Mouse (Mus musculus) gastrocnemius, adult 2 months (tissue): ENCODE measurements around the gene Zbtb45. TPM values are rescaled to one million over a fixed set of nuclear protein-coding genes. Genes with fewer than 3 reads are reported as not detected.

ENCODE experiments used
- DNase-seq: peaks from one replicate; pipeline ENCODE4 v3.0.0; 2022
- H3K27ac ChIP-seq: fragments of 200-600 bp; 2 replicates; pipeline ENCODE4 v1.8.1; 2022; ENCODE audit warnings: mild to moderate bottlenecking
- H3K4me3 ChIP-seq: fragments of 200-600 bp; 2 replicates; pipeline ENCODE4 v1.8.1; 2022; ENCODE audit warnings: mild to moderate bottlenecking, moderate library complexity
- CTCF ChIP-seq: fragments of 200-600 bp; IDR thresholded peaks from 2 replicates; pipeline ENCODE4 v1.8.1; 2022; ENCODE audit warnings: antibody characterized with exemption, mild to moderate bottlenecking, moderate library complexity
- intact Hi-C: fragments of 180-260 bp; cut with DNase I; formaldehyde crosslinking; loops from one replicate; pipeline ENCODE4 v1.15.1; 2025
- total RNA-seq, 2 experiments: library from RNA; stranded (reverse); gene quantifications; 2 replicates each; pipeline ENCODE4 v1.2.3; 2021

Zbtb45 gene
- total RNA-seq, 2 experiments from 2014 or later = 3.3 to 4.4 TPM

- Histone ChIP-seq H3K27ac (peak overlapping the region; percentile 63), H3K4me3 (peak overlapping the region; percentile 36)
- intact Hi-C loops = no loop called here
- TF ChIP-seq CTCF = no peak
- DNase-seq = peak; percentile 20
These were observed 2.3 kb downstream of the Zbtb45 start for GRCm38 (mm10) chr7:13007341-13008092.

- intact Hi-C loops = no loop called here
- no peak for DNase-seq
- Histone ChIP-seq H3K27ac (peak overlapping the region; percentile 63), H3K4me3 (peak overlapping the region; percentile 36)
- TF ChIP-seq CTCF = no peak
These were observed 3.3 kb downstream of the Zbtb45 start for GRCm38 (mm10) chr7:13006531-13006930.

- no peak for TF ChIP-seq CTCF
- intact Hi-C loops = no loop called here
- Histone ChIP-seq H3K4me3 (peak overlapping the region; percentile 36), H3K27ac (peak overlapping the region; percentile 63)
- DNase-seq = no peak
These were observed 3.8 kb downstream of the Zbtb45 start for GRCm38 (mm10) chr7:13006011-13006410.

- intact Hi-C loops = no loop called here
- TF ChIP-seq CTCF = no peak
- Histone ChIP-seq H3K4me3 (no peak overlapping the region), H3K27ac (no peak overlapping the region)
- no peak for DNase-seq
These were observed 6.5 kb downstream of the Zbtb45 start for GRCm38 (mm10) chr7:13003380-13003779.

GRCm38 (mm10) chr7:13001584-13001983 is 8.2 kb downstream of the Zbtb45 start:
- Histone ChIP-seq H3K4me3 (no peak overlapping the region), H3K27ac (no peak overlapping the region)
- no peak for DNase-seq
- intact Hi-C loops = no loop called here
- TF ChIP-seq CTCF = no peak

- no peak for TF ChIP-seq CTCF
- Histone ChIP-seq H3K27ac (no peak within 1 kb of the TSS), H3K4me3 (no peak within 1 kb of the TSS)
- intact Hi-C loops = no loop called here
- no peak for DNase-seq
These were observed 11.0 kb downstream of the Zbtb45 start, which contains the start of gene Trim28 for GRCm38 (mm10) chr7:12998851-12999250. Gene Trim28, plus strand, starts transcription at chr7:12999114.

GRCm38 (mm10) chr7:12998053-12998452 is 11.8 kb downstream of the Zbtb45 start, which contains the start of gene Slc27a5:
Gene Slc27a5, minus strand, starts transcription at chr7:12998192.
- intact Hi-C loops = no loop called here
- no peak for DNase-seq
- Histone ChIP-seq H3K4me3 (no peak within 1 kb of the TSS), H3K27ac (no peak within 1 kb of the TSS)
- TF ChIP-seq CTCF = no peak

- no peak overlapping the region for H3K27ac ChIP-seq
- DNase-seq = no peak
- intact Hi-C loops = no loop called here
- no peak overlapping the region for H3K4me3 ChIP-seq
- TF ChIP-seq CTCF = no peak
These were observed 12.6 kb downstream of the Zbtb45 start for GRCm38 (mm10) chr7:12997230-12997629.

- no peak for TF ChIP-seq CTCF
- intact Hi-C loops = no loop called here
- no peak overlapping the region for H3K4me3 ChIP-seq
- DNase-seq = no peak
- no peak overlapping the region for H3K27ac ChIP-seq
These were observed 14.0 kb downstream of the Zbtb45 start for GRCm38 (mm10) chr7:12995862-12996261.

GRCm38 (mm10) chr7:12993148-12993547 is 16.7 kb downstream of the Zbtb45 start:
- TF ChIP-seq CTCF = no peak
- Histone ChIP-seq H3K27ac (no peak overlapping the region), H3K4me3 (no peak overlapping the region)
- DNase-seq = no peak
- intact Hi-C loops = no loop called here

- intact Hi-C loops = no loop called here
- Histone ChIP-seq H3K4me3 (no peak overlapping the region), H3K27ac (no peak overlapping the region)
- TF ChIP-seq CTCF = peak; percentile 66
- no peak for DNase-seq
These were observed 17.6 kb downstream of the Zbtb45 start for GRCm38 (mm10) chr7:12992222-12992621.

GRCm38 (mm10) chr7:12987409-12988189 is 22.2 kb downstream of the Zbtb45 start:
- intact Hi-C loops = no loop called here
- no peak for DNase-seq
- TF ChIP-seq CTCF = no peak
- Histone ChIP-seq H3K27ac (no peak overlapping the region), H3K4me3 (no peak overlapping the region)

- Histone ChIP-seq H3K27ac (no peak overlapping the region), H3K4me3 (no peak overlapping the region)
- intact Hi-C loops = no loop called here
- no peak for DNase-seq
- TF ChIP-seq CTCF = no peak
These were observed 22.9 kb downstream of the Zbtb45 start for GRCm38 (mm10) chr7:12986906-12987305.
